Mouse (Mus musculus) heart, postnatal 0 days (tissue): ENCODE measurements at regions not wholly inside any gene's neighbourhood (a gene's known extent, or its start where the extent isn't known, plus 50 kb on each side); places are given as distances from the start of the nearest gene placed in this dataset.

Source experiments
- CTCF ChIP-seq: IDR thresholded peaks from 2 replicates; pipeline ENCODE4 v1.5.1; 2016; ENCODE audit warnings: antibody characterized with exemption, control low read depth, low read depth
- EP300 ChIP-seq: IDR thresholded peaks from 2 replicates; pipeline ENCODE4 v1.6.1; 2016; ENCODE audit warnings: antibody characterized with exemption, low read depth

DNA sequence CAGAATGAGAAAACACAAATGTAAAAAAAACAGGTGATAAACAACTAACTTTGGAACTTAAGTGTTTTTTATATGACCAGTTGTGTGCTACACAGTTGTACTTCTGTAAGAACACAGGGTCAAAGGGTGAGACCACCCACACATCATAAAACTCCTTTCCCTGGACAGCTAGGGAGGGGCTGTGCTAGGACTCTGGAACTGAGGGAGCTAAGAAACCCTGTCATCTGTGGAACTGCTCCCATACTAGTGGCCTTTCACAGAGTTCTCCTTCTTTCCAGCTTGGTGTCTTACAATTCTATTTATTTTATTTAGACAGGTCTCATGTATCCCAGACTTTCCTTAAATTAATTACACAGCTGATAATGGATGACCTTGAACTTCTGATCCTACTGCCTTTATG lies 640.4 kb upstream of the Nrp1 start:
- TF ChIP-seq CTCF (no peak), EP300 (no peak)
